Mouse (Mus musculus) limb, embryonic 12.5 days (tissue): ENCODE data around the gene Unk. TPM values are rescaled to one million over a fixed set of nuclear protein-coding genes. Genes with fewer than 3 reads are reported as not detected.

Experiments
- ATAC-seq: fragments of 200-750 bp; cut with Nextera tagmentation; 2 replicates; pipeline ENCODE4 v1.8.0; 2017; ENCODE audit warnings: low read depth, moderate TSS enrichment; ENCODE audit not compliant: insufficient number of reproducible peaks, insufficient read depth, low FRiP score, low TSS enrichment
- H3K27ac ChIP-seq: fragments of 300-500 bp; sonication (generic); 2 replicates; pipeline ENCODE4 v1.5.1; 2016; ENCODE audit warnings: mild to moderate bottlenecking, moderate library complexity
- H3K27me3 ChIP-seq: fragments of 300-500 bp; sonication (generic); 2 replicates; pipeline ENCODE4 v1.6.1; 2016; ENCODE audit warnings: mild to moderate bottlenecking, moderate library complexity
- H3K36me3 ChIP-seq: fragments of 300-500 bp; sonication (generic); 2 replicates; pipeline ENCODE4 v1.6.1; 2016; ENCODE audit warnings: mild to moderate bottlenecking, moderate library complexity
- H3K4me1 ChIP-seq: fragments of 300-500 bp; sonication (generic); replicated peaks from 2 replicates; pipeline ENCODE4 v1.6.1; 2016
- H3K4me2 ChIP-seq: fragments of 300-500 bp; sonication (generic); 2 replicates; pipeline ENCODE4 v1.6.1; 2016; ENCODE audit warnings: mild to moderate bottlenecking, moderate library complexity
- H3K4me3 ChIP-seq: fragments of 300-500 bp; sonication (generic); replicated peaks from 2 replicates; pipeline ENCODE4 v1.5.1; 2016; ENCODE audit warnings: mild to moderate bottlenecking
- H3K9ac ChIP-seq: fragments of 300-500 bp; sonication (generic); replicated peaks from 2 replicates; pipeline ENCODE4 v1.6.1; 2016; ENCODE audit warnings: mild to moderate bottlenecking, moderate library complexity
- H3K9me3 ChIP-seq: fragments of 300-500 bp; sonication (generic); 2 replicates; pipeline ENCODE4 v1.6.1; 2016; ENCODE audit warnings: mild to moderate bottlenecking, moderate library complexity
- WGBS: fragments of 180-500 bp; shearing (Covaris S2); methylation state at CpG from one replicate; pipeline ENCODE4 v1.1.7; 2016; 5-methylcytosine and 5-hydroxymethylcytosine counted together
- polyA plus RNA-seq: library from polyadenylated mRNA; unstranded; fragments of >200 nt; fragmentation: Nextera tagmentation; extraction: Ambion mirVana; gene quantifications from 2 replicates; pipeline ENCODE4 v1.2.1, GENCODE M21; 2016

Unk gene
- polyA plus RNA-seq, 1 experiment from 2014 or later, result 50.0 TPM

DNA sequence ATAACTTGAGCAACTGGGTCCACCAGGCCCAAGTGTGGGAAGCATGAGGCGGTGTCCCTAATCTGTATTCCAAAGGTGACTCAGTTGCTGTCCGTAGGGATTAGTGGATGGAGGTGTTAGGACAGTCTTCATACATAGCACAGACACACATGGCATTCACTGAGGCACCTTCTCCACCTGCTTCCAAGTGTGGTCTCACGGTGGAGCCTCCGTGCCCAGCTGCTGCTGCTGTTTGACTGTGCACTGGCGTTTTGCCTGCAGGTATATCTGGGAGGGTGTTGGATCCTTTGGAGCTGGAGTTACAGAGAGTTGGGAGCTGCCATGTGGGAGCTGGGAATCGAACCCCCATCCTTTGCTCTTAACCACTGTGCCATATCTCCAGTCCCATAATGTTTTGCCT, 4.5 kb downstream of the Unk start:
- Histone ChIP-seq H3K27ac (no peak overlapping the region), H3K9me3 (no peaks in the 10 kb centered on the region), H3K4me2 (no peak overlapping the region), H3K4me1 (peaks cover 17% of the 10 kb centered on the region), H3K36me3 (peaks cover 38% of the 10 kb centered on the region), H3K27me3 (no peaks in the 10 kb centered on the region), H3K4me3 (no peak overlapping the region), H3K9ac (no peak overlapping the region)
- 96% methylated on average over 6 of the region's 6 CpGs for WGBS
- ATAC-seq, result no peak

DNA sequence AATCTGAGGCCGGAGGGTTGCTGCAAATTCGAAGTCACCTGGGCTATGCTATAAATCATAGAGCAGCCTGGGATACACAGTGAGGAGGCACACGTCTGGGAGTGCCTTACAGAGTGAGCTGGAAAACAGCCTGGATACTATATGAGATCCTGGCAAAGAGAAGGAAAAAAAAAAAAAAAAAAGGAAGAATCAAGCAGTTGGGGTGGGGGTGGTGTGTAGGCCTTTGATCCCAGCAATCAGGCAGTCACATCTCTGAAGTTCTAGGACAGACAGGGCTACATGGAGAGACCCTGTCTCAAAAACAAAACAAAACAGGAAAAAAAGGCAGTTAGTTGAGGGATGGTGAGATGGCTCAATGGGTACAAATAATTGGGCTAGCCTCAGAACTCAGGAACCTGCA, 6.5 kb downstream of the Unk start:
- Histone ChIP-seq H3K4me3 (no peak overlapping the region), H3K9me3 (no peaks in the 10 kb centered on the region), H3K9ac (no peak overlapping the region), H3K27ac (no peak overlapping the region), H3K27me3 (no peaks in the 10 kb centered on the region), H3K4me1 (peaks cover 9% of the 10 kb centered on the region), H3K4me2 (no peak overlapping the region), H3K36me3 (peaks cover 51% of the 10 kb centered on the region)
- 67% methylated on average over 3 of the region's 3 CpGs for WGBS
- ATAC-seq, result no peak

DNA sequence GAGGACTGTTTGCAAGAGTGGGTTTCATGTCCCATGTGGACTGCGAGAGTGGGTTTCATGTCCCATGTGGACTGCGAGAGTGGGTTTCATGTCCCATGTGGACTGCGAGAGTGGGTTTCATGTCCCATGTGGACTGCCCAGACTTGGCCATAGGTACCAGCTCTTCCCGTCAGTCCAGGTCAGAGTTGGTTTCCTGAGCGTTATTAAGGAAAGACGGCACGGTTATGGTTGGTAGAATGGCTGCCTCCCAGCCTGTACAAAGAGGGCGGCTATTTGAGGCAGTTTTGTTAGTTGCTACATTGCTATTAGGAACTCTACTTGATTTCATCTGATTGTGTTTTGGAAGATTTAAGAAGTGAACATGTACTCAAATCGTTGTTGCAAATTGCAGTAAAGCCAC, 7.7 kb downstream of the Unk start:
- ATAC-seq, result no peak
- H3K36me3 ChIP-seq, result peaks cover 57% of the 10 kb centered on the region
- no peak overlapping the region for H3K4me2 ChIP-seq
- H3K27me3 ChIP-seq, result no peaks in the 10 kb centered on the region
- H3K9ac ChIP-seq, result no peak overlapping the region
- H3K27ac ChIP-seq, result no peak overlapping the region
- H3K4me3 ChIP-seq, result no peak overlapping the region
- WGBS, result 95% methylated on average over 9 of the region's 9 CpGs
- no peaks in the 10 kb centered on the region for H3K9me3 ChIP-seq
- peaks cover 3% of the 10 kb centered on the region; the same call in 1 of the 2 replicates for H3K4me1 ChIP-seq

DNA sequence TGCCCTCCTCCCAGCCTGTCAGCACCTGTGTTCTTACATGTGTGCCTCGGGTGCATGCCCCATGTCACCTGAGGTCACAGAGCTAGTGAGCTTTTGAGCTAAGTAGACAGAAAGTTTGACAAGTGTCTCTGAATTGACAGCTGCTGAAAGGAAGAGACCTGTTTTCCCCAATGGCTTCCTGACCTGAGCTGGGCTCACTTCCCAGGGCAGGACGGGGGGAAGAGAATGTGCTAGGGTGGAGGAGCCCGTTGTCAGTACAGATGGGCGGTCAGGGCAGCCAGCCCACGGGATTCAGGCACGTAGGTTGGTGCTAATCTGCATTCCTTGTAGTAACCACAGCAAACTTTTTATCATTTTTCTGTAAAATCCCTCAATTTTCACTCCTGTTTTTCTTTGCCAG, 10.5 kb downstream of the Unk start:
- Histone ChIP-seq H3K27me3 (no peaks in the 10 kb centered on the region), H3K4me2 (no peak overlapping the region), H3K9ac (no peak overlapping the region), H3K27ac (no peak overlapping the region), H3K4me1 (no peaks in the 10 kb centered on the region), H3K4me3 (no peak overlapping the region), H3K36me3 (peaks cover 56% of the 10 kb centered on the region), H3K9me3 (no peaks in the 10 kb centered on the region)
- 92% methylated on average over 6 of the region's 6 CpGs for WGBS
- no peak for ATAC-seq

DNA sequence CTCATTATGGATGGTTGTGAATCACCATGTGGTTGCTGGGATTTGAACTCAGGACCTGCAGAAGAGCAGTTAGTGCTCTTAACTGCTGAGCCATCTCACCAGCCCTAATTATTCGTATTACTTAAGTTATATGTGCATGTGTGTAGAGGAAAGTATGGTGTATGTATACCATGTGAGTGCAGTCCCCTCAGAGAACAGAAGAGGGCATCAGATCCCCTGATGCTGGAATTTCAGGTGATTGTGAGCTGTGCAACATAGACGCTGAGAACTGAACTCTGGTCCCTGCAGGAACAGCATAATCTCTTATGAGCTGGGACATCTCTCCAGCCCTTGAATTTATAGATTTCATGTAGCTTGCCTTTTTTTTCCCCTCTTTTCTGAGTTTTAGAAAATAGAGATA, 11.7 kb downstream of the Unk start:
- H3K36me3 ChIP-seq, result peaks cover 68% of the 10 kb centered on the region
- no peaks in the 10 kb centered on the region for H3K27me3 ChIP-seq
- no peak overlapping the region for H3K4me3 ChIP-seq
- no peak overlapping the region for H3K9ac ChIP-seq
- no peak overlapping the region for H3K27ac ChIP-seq
- no peak for ATAC-seq
- no peaks in the 10 kb centered on the region for H3K4me1 ChIP-seq
- H3K9me3 ChIP-seq, result no peaks in the 10 kb centered on the region
- H3K4me2 ChIP-seq, result no peak overlapping the region
- WGBS, result 94% methylated on average over 2 of the region's 2 CpGs

DNA sequence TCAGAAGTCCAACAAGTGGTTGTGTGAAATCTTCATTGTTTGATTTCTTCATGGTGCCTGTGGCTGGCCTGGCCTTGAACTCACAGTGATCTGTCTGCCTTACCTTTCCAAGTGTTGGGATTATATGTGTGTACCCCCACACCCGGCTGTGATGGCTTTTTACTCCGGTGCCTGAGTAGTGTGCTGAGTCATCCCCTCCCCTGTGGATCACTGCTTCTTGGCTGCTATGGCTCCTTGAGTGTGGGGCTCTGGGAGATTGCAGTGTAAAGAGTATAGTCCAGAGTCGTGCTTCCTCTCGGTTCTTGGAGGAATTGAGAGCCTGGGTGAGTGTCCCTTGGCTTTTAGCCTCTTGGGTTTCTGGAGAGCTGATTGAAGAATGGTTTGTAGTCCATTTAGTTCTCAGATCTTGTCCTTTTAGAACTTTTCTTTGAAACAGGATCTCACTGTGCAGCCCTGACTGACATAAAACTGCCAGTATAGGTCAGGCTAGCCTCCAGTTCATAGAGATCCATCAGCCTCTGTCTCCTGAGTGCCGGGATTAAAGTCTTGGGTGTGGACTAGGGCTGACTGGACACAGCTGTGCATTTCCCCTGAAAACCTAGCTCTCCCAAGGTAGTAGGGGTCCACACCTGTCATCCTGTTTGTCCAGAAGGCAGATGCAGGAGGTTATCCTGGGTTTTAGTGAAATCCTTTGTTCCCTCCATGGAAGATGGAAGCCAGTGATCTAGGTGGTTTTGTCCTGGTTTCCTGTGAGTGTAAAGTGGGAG, 12.4 kb downstream of the Unk start:
- no peak for ATAC-seq
- Histone ChIP-seq H3K36me3 (peaks cover 75% of the 10 kb centered on the region), H3K9ac (no peak overlapping the region), H3K4me3 (no peak overlapping the region), H3K4me1 (no peaks in the 10 kb centered on the region), H3K27ac (no peak overlapping the region), H3K27me3 (no peaks in the 10 kb centered on the region), H3K9me3 (no peaks in the 10 kb centered on the region), H3K4me2 (no peak overlapping the region)
- 60% methylated on average over 5 of the region's 5 CpGs for WGBS

DNA sequence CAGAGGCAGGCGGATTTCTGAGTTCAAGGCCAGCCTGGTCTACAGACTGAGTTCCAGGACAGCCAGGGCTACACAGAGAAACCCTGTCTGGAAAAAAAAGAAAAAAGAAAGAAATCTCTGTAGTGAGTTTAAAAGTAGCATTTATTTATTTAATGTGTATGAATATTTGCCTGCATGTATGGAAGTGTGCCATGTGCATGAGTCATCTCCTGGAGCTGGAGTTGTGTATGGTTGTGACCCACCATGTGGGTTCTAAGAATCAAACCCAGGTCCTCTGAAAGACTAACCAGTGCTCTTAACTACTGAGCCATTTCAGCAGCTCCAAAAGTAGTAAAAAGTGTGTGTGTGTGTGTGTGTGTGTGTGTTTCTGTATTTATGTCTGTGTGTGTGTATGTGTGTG, 13.2 kb downstream of the Unk start:
- H3K4me2 ChIP-seq, result no peak overlapping the region
- ATAC-seq, result no peak
- H3K27ac ChIP-seq, result no peak overlapping the region
- no peak overlapping the region for H3K9ac ChIP-seq
- H3K4me3 ChIP-seq, result no peak overlapping the region
- 100% methylated on average over 1 of the region's 1 CpGs for WGBS
- H3K36me3 ChIP-seq, result peaks cover 79% of the 10 kb centered on the region
- no peaks in the 10 kb centered on the region for H3K27me3 ChIP-seq
- H3K4me1 ChIP-seq, result no peaks in the 10 kb centered on the region
- H3K9me3 ChIP-seq, result no peaks in the 10 kb centered on the region

DNA sequence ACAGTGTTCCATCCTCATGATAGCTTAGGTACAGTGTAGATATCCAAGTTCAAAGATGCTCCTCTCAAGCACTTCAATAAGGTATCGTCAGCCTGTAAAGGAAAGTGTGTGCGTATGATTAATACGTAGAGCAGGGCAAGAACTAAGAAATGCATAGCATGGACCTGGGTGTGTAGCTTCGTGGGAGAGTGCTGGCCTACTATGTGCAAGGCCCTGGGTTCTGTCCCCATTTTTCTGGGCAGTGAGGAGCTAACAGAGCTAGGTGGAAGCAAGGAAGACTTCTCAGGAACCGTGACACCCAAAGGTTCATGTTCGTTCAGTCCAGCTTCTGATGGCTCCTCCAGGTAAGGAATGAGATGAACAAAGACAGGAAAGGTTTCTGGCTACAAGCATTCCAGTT, 15.1 kb downstream of the Unk start:
- Histone ChIP-seq H3K9me3 (peaks cover 10% of the 10 kb centered on the region; the same call in 1 of the 2 replicates), H3K36me3 (peaks cover 81% of the 10 kb centered on the region), H3K4me3 (no peak overlapping the region), H3K27ac (no peak overlapping the region), H3K4me1 (no peaks in the 10 kb centered on the region), H3K27me3 (no peaks in the 10 kb centered on the region), H3K4me2 (no peak overlapping the region), H3K9ac (no peak overlapping the region)
- 91% methylated on average over 6 of the region's 6 CpGs for WGBS
- no peak for ATAC-seq

DNA sequence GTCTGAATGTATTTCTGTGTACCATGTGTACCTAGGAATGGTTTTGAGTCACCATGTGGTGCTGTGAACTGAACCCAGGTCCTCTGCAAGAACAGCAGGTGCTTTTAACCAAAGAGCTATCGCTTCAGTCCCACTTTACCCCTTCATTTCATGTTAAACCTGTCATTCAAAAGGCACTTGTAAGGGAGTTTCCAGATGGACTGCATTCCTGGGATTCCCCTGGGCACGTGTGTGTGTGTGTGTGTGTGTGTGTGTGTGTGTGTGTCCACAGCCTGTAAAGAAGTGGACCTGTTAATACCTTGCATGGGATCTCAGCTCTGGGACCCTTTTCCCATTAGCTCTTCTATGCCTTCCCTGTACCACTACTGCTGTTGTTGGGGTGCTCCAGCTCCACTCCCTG, 19.5 kb downstream of the Unk start:
- Histone ChIP-seq H3K36me3 (peaks cover 100% of the 10 kb centered on the region), H3K9me3 (peaks cover 10% of the 10 kb centered on the region; the same call in 1 of the 2 replicates), H3K27me3 (no peaks in the 10 kb centered on the region), H3K4me2 (no peak overlapping the region), H3K27ac (no peak overlapping the region), H3K9ac (no peak overlapping the region), H3K4me1 (no peaks in the 10 kb centered on the region), H3K4me3 (no peak overlapping the region)
- ATAC-seq, result no peak
- 83% methylated on average over 2 of the region's 2 CpGs for WGBS

DNA sequence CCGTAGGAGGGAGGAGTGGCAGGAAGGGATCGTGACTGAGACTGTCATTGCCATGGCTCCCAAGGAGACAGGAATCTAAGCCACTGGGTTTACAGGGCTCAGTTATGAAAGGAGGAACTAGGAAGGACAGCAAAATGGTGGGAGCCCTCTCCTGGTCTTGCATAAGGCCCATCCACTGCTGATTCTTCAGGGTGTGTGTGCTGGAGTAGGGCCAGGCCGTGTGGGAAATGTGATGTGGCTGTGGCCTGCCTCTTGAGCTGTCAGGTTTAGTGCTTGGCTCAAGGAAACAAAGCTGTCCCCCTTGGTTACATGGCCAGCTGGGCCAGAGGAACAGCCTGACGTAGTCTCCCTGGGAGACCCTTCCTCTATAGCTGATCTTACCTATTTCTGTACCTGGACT, 20.1 kb downstream of the Unk start:
- WGBS, result 86% methylated on average over 4 of the region's 4 CpGs
- Histone ChIP-seq H3K9ac (no peak overlapping the region), H3K4me3 (no peak overlapping the region), H3K27ac (no peak overlapping the region), H3K27me3 (no peaks in the 10 kb centered on the region), H3K4me2 (no peak overlapping the region), H3K36me3 (peaks cover 100% of the 10 kb centered on the region), H3K9me3 (peaks cover 10% of the 10 kb centered on the region; the same call in 1 of the 2 replicates), H3K4me1 (no peaks in the 10 kb centered on the region)
- ATAC-seq, result no peak

DNA sequence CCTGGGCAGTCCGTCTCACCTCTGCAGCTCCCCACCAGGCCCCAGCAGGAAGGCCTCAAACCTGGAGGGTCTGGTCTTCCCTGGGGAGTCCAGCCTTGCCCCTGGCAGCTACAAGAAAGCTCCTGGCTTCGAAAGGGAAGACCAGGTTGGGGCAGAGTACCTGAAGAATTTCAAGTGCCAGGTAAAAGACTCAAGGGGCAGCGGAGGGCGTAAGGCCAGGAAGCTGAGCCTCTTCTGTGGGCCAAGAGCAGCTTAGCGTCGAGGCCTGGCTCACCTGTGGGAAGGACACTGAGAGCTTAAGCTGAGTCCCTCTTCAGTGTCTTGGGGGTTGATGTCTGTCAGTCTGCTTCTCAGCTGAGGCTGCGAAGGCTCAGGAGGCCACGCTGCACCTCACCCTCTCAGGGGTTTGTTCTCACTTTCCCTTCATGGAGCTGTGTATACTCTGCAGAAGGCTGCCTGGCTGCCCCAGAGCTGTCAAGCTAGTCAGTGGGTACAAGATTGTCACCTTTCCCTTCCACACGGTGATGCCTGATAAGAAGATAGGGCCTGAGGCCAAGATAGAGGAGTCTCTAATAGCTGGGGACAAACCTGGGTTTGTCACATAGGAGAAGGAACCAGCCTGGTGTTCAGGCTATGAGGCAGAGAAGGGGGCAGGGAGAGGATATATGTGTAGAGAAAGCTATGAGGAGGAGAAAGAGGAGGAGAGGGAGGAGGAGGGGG, 23.5 kb downstream of the Unk start:
- no peak overlapping the region for H3K27ac ChIP-seq
- H3K27me3 ChIP-seq, result no peaks in the 10 kb centered on the region
- no peak overlapping the region for H3K4me3 ChIP-seq
- H3K9me3 ChIP-seq, result peaks cover 8% of the 10 kb centered on the region; the same call in 1 of the 2 replicates
- no peak overlapping the region for H3K9ac ChIP-seq
- H3K4me1 ChIP-seq, result no peaks in the 10 kb centered on the region
- peaks cover 100% of the 10 kb centered on the region for H3K36me3 ChIP-seq
- H3K4me2 ChIP-seq, result no peak overlapping the region
- WGBS, result 92% methylated on average over 9 of the region's 9 CpGs
- no peak for ATAC-seq
